13 mouse cellular contexts compared by ENCODE assay signal in the genomic region with DNA sequence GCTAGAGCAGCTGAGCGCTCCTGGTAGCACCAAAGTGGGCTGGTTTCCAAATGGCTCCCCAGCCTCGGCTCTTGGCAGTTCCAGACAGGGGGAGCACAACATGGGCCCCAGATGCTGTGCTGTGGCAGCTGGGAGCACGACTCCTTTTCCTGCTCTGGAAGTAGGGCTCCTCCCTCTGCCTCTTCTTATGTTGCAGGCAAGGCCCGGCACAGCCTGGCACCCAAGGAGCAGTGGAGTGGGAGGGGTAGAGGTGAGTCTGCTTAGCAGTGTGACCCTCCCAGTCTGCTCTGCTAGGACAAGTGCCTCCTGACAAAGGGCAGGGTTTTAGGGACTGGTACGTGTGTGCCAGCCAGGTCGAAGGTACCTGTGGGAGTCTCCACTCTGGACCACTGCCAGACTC. TPM values are rescaled to one million over a fixed set of nuclear protein-coding genes. Genes with fewer than 3 reads are reported as not detected.
A peak's percentile ranks its signal among the peaks of the same experiment; 100 is the strongest.
DNase-seq lines count a peak whose midpoint lies in the region; ATAC-seq lines count a peak whose summit lies in the region.
"Had no signal": no experiment of that assay in that cellular context is flagged by ENCODE, and none has a peak within 500 bp of the region (broad histone marks: within the 10 kb centered on the region; RNA-seq: fewer than 3 reads in every experiment).

No protein-coding gene starts in this region.

- DNase-seq in kidney, adult 9 months: no peak
- DNase-seq in NIH3T3 (ENCODE audit: low read depth): peak; percentile 34
- DNase-seq in kidney, postnatal 14 days: peak; percentile 24
- no peak for DNase-seq in urinary bladder, postnatal 10 days (ENCODE audit: low spot score)
- DNase-seq: cerebellum, adult 11 months; liver, embryonic 13.5 days; thymus, postnatal 4 days had no signal

- H3K4me2 ChIP-seq in forebrain, embryonic 12.5 days: 0 out of 2 replicates have a peak overlapping the region, but pooled peaks have one; percentile 3
- no peak overlapping the region for H3K4me2 ChIP-seq in forebrain, embryonic 15.5 days (replicated peaks)
- H3K4me2 ChIP-seq in kidney, embryonic 14.5 days (replicated peaks; ENCODE audit: low read depth, low read length): no peak overlapping the region
- H3K4me2 ChIP-seq: liver, embryonic 13.5 days had no signal

- ATAC-seq in forebrain, embryonic 12.5 days (ENCODE audit: low FRiP score): no peak
- no peak; the same call in 1 of the 2 replicates for ATAC-seq in forebrain, embryonic 15.5 days (replicated peaks)
- ATAC-seq in kidney, embryonic 14.5 days (ENCODE audit: low FRiP score, low TSS enrichment): 0 out of 2 replicates have a peak, but pooled peaks have one; percentile 34
- ATAC-seq in megakaryocyte, adult 5-6 weeks (ENCODE audit: poor library complexity, severe bottlenecking): no peak

- H3K27ac ChIP-seq in forebrain, embryonic 12.5 days: no peak overlapping the region
- H3K27ac ChIP-seq in forebrain, embryonic 15.5 days (replicated peaks): no peak overlapping the region
- no peak overlapping the region for H3K27ac ChIP-seq in kidney, embryonic 14.5 days (ENCODE audit: low read depth, low read length)
- H3K27ac ChIP-seq: liver, embryonic 13.5 days had no signal

- H3K9ac ChIP-seq in forebrain, embryonic 12.5 days: no peak overlapping the region
- H3K9ac ChIP-seq in forebrain, embryonic 15.5 days (replicated peaks): no peak overlapping the region
- H3K9ac ChIP-seq in kidney, embryonic 14.5 days (ENCODE audit: low read depth, low read length): no peak overlapping the region
- H3K9ac ChIP-seq: liver, embryonic 13.5 days had no signal

- no peaks in the 10 kb centered on the region for H3K9me3 ChIP-seq in forebrain, embryonic 12.5 days
- H3K9me3 ChIP-seq in forebrain, embryonic 15.5 days: no peaks in the 10 kb centered on the region
- H3K9me3 ChIP-seq in kidney, embryonic 14.5 days (ENCODE audit: control insufficient read depth, low read length): no peaks in the 10 kb centered on the region
- H3K9me3 ChIP-seq: G1E; liver, embryonic 13.5 days had no signal

- H3K4me3 ChIP-seq in forebrain, embryonic 12.5 days (replicated peaks): no peak overlapping the region
- H3K4me3 ChIP-seq in forebrain, embryonic 15.5 days: no peak overlapping the region
- H3K4me3 ChIP-seq in kidney, embryonic 14.5 days (ENCODE audit: low read length): no peak overlapping the region
- H3K4me3 ChIP-seq: liver, embryonic 13.5 days had no signal

- peaks cover 12% of the 10 kb centered on the region for H3K27me3 ChIP-seq in forebrain, embryonic 12.5 days
- no peaks in the 10 kb centered on the region for H3K27me3 ChIP-seq in forebrain, embryonic 15.5 days
- H3K27me3 ChIP-seq in kidney, embryonic 14.5 days (ENCODE audit: control insufficient read depth, insufficient read depth, low read length): peaks cover 17% of the 10 kb centered on the region

- no peaks in the 10 kb centered on the region for H3K36me3 ChIP-seq in forebrain, embryonic 12.5 days (replicated peaks)
- no peaks in the 10 kb centered on the region for H3K36me3 ChIP-seq in forebrain, embryonic 15.5 days
- no peaks in the 10 kb centered on the region for H3K36me3 ChIP-seq in kidney, embryonic 14.5 days (ENCODE audit: control insufficient read depth, insufficient read depth, low read length)
- H3K36me3 ChIP-seq: G1E; liver, embryonic 13.5 days had no signal

- H3K4me1 ChIP-seq in forebrain, embryonic 12.5 days: peaks cover 88% of the 10 kb centered on the region
- peaks cover 60% of the 10 kb centered on the region for H3K4me1 ChIP-seq in forebrain, embryonic 15.5 days
- peaks cover 54% of the 10 kb centered on the region for H3K4me1 ChIP-seq in kidney, embryonic 14.5 days (ENCODE audit: control insufficient read depth, insufficient read depth, low read length)

- WGBS in forebrain, embryonic 12.5 days: 43% methylated on average over 6 of the region's 6 CpGs
- 42% methylated on average over 6 of the region's 6 CpGs for WGBS in forebrain, embryonic 15.5 days
- 46% methylated on average over 6 of the region's 6 CpGs for WGBS in kidney, embryonic 14.5 days

RNA-seq across cellular contexts. Expression of a gene that starts 5.3 kb away (rescaled TPM):
- polyA plus RNA-seq in forebrain, embryonic 12.5 days (2016; fragmentation: Nextera tagmentation; extraction: Ambion mirVana): 7.3 and 8.0 TPM in 2 replicates
- polyA plus RNA-seq in forebrain, embryonic 15.5 days (2015; fragmentation: Nextera tagmentation; extraction: Ambion mirVana): 14.9 and 18.9 TPM in 2 replicates
- polyA plus RNA-seq in kidney, embryonic 14.5 days (2014; fragmentation: Nextera tagmentation; extraction: Ambion mirVana): 3.0 and 5.5 TPM in 2 replicates
- not detected in 2 replicates for total RNA-seq in megakaryocyte, adult 5-6 weeks (2015)
- total RNA-seq in megakaryocyte, adult 5-6 weeks (2017): not detected in 2 replicates
- total RNA-seq: hematopoietic stem cell, adult 5-6 weeks had no signal
- polyA plus RNA-seq: G1E had no signal

RNA-seq across cellular contexts. Expression of a gene that starts 54.3 kb away (rescaled TPM):
- polyA plus RNA-seq in forebrain, embryonic 12.5 days (2016; fragmentation: Nextera tagmentation; extraction: Ambion mirVana): 4.4 and 5.3 TPM in 2 replicates
- polyA plus RNA-seq in forebrain, embryonic 15.5 days (2015; fragmentation: Nextera tagmentation; extraction: Ambion mirVana): 5.8 and 6.0 TPM in 2 replicates
- polyA plus RNA-seq in kidney, embryonic 14.5 days (2014; fragmentation: Nextera tagmentation; extraction: Ambion mirVana): 9.9 and 10.7 TPM in 2 replicates
- total RNA-seq in megakaryocyte, adult 5-6 weeks (2015): 0.69 and 3.7 TPM in 2 replicates
- total RNA-seq in megakaryocyte, adult 5-6 weeks (2017): 0.66 and 0.77 TPM in 2 replicates
- total RNA-seq: G1E had no signal

Comparison
In these comparisons a context has a peak if more than half of its experiments do, and no peak if none do; other contexts are left out.
1. DNase-seq: peak in NIH3T3 (single experiment) and kidney, postnatal 14 days (single experiment); none in kidney, adult 9 months (single experiment) and urinary bladder, postnatal 10 days (single experiment).